Mouse (Mus musculus): Measurements from ENCODE around the gene Slc10a6. TPM values are rescaled to one million over a fixed set of nuclear protein-coding genes. Genes with fewer than 3 reads are reported as not detected.
A peak's percentile ranks its signal among the peaks of the same experiment; 100 is the strongest.

Slc10a6 gene
- total and polyA plus RNA-seq, 3 experiments = not detected

GRCm38 (mm10) chr5:103655346-103656118 lies 26.3 kb upstream of the Slc10a6 start, which contains the start of gene 1700016H13Rik:
TSS of gene 1700016H13Rik (minus strand) at chr5:103656010.
- no peaks in the 10 kb centered on the region for H3K79me2 ChIP-seq (replicated peaks; ENCODE audit: control insufficient read depth, extremely low read depth, insufficient read depth, poor library complexity, severe bottlenecking)
- H3K9ac ChIP-seq (ENCODE audit: insufficient read depth, low read depth) = no peak within 1 kb of the TSS
- H3K27me3 ChIP-seq (replicated peaks) = no peaks in the 10 kb centered on the region
- peak within 1 kb of the TSS in 1 of 3 experiments; percentile 41 for H3K4me3 ChIP-seq (replicated peaks in 1 of 3; ENCODE audit: low read depth in 2 of 3, low read length in 2 of 3, poor library complexity in 1 of 3)
- no peak within 1 kb of the TSS for H3K4me2 ChIP-seq (ENCODE audit: insufficient read depth, low read depth, poor library complexity, severe bottlenecking)
- TF ChIP-seq ELF1 (IDR thresholded peaks at IDR 0.05; ENCODE audit: low read depth, low read length) (no peak), RAD21 (IDR thresholded peaks at IDR 0.05; ENCODE audit: low read depth, low read length) (no peak), E2F4 (IDR thresholded peaks at IDR 0.05; ENCODE audit: insufficient replicate concordance, low read depth, low read length) (no peak), CTCF (conservative IDR thresholded peaks at IDR 0.05 in 1 of 2, IDR thresholded peaks at IDR 0.05 in 1 of 2; ENCODE audit: low read depth in 2 of 2, low read length in 2 of 2) (peak in 1 of 2 experiments; percentile 40; a peak in 2 of 4 replicates), HCFC1 (IDR thresholded peaks at IDR 0.05; ENCODE audit: low read depth, low read length) (no peak), SMC3 (IDR thresholded peaks at IDR 0.05; ENCODE audit: low read depth, low read length) (no peak), MAZ (IDR thresholded peaks at IDR 0.05; ENCODE audit: low read depth, low read length) (no peak), MAFK (IDR thresholded peaks at IDR 0.05; ENCODE audit: insufficient replicate concordance, low read length) (no peak)
- dilution Hi-C loops (cut with MboI; ENCODE audit: extremely low pct_ligation_motif_present, extremely low pct_unique_long_range_greater_than_20kb, low sequenced_read_pairs) = no loop called here
- H3K27ac ChIP-seq (ENCODE audit: insufficient read depth, low read depth) = no peak within 1 kb of the TSS
- H3K4me1 ChIP-seq (ENCODE audit: control insufficient read depth in 1 of 2, insufficient read depth in 2 of 2) = peaks cover 0 to 2% of the 10 kb centered on the region in 2 experiments; a peak in 1 of 4 replicates
- no peaks in the 10 kb centered on the region for H3K36me3 ChIP-seq (replicated peaks in 1 of 2; ENCODE audit: control insufficient read depth in 1 of 2, insufficient read depth in 1 of 2, low read length in 1 of 2)
- in situ Hi-C loops (cut with MboI; ENCODE audit: low pct_ligation_motif_present, low pct_unique_long_range_greater_than_20kb, low sequenced_read_pairs) = no loop called here
- DNase-seq (ENCODE audit: extremely low read depth) = no peak
- no peaks in the 10 kb centered on the region for H3K9me3 ChIP-seq (replicated peaks; ENCODE audit: low read length)

- no peak for TF ChIP-seq IRF4 (IDR thresholded peaks at IDR 0.05; ENCODE audit: low read depth, low read length)
- no peak for TF ChIP-seq ZC3H11A (IDR thresholded peaks at IDR 0.05; ENCODE audit: low read depth, low read length)
- TF ChIP-seq USF2 (conservative IDR thresholded peaks at IDR 0.05; ENCODE audit: low read depth, low read length) = no peak
- TF ChIP-seq MAX (IDR thresholded peaks at IDR 0.05; ENCODE audit: low read length) = no peak
- no peak for TF ChIP-seq MEF2A (IDR thresholded peaks at IDR 0.05; ENCODE audit: borderline replicate concordance, low read depth, low read length)
- TF ChIP-seq ZNF384 (IDR thresholded peaks at IDR 0.05; ENCODE audit: low read depth, low read length) = no peak
- TF ChIP-seq MYC (IDR thresholded peaks at IDR 0.05; ENCODE audit: low read depth, low read length) = no peak
- in situ Hi-C loops (cut with MboI; ENCODE audit: low pct_ligation_motif_present, low pct_unique_long_range_greater_than_20kb, low sequenced_read_pairs) (loop anchor here (5.0 kb wide), 1 partner anchor 307 kb away; no protein-coding TSS in a partner anchor), dilution Hi-C loops (cut with MboI; ENCODE audit: extremely low pct_ligation_motif_present, extremely low pct_unique_long_range_greater_than_20kb, low sequenced_read_pairs) (no loop called here)
- no peak for DNase-seq (ENCODE audit: extremely low read depth)
- Histone ChIP-seq H3K27me3 (replicated peaks) (no peaks in the 10 kb centered on the region), H3K36me3 (replicated peaks in 1 of 2; ENCODE audit: control insufficient read depth in 1 of 2, insufficient read depth in 1 of 2, low read length in 1 of 2) (no peaks in the 10 kb centered on the region), H3K27ac (ENCODE audit: insufficient read depth, low read depth) (no peak overlapping the region), H3K9ac (ENCODE audit: insufficient read depth, low read depth) (no peak overlapping the region), H3K4me2 (ENCODE audit: insufficient read depth, low read depth, poor library complexity, severe bottlenecking) (no peak overlapping the region), H3K79me2 (replicated peaks; ENCODE audit: control insufficient read depth, extremely low read depth, insufficient read depth, poor library complexity, severe bottlenecking) (no peaks in the 10 kb centered on the region), H3K9me3 (replicated peaks; ENCODE audit: low read length) (no peaks in the 10 kb centered on the region), H3K4me3 (replicated peaks in 1 of 3; ENCODE audit: low read depth in 2 of 3, low read length in 2 of 3, poor library complexity in 1 of 3) (no peak overlapping the region), H3K4me1 (ENCODE audit: control insufficient read depth in 1 of 2, insufficient read depth in 2 of 2) (peaks cover 0 to 2% of the 10 kb centered on the region in 2 experiments; a peak in 1 of 4 replicates)
These were observed 25.6 kb upstream of the Slc10a6 start for GRCm38 (mm10) chr5:103654780-103655179.
